Mouse (Mus musculus): Measurements from ENCODE around the gene Ankrd55.

GRCm38 (mm10) chr13:112252991-112253620 lies 35.1 kb upstream of the Ankrd55 start:
- TF ChIP-seq CTCF (IDR thresholded peaks at IDR 0.05; ENCODE audit: low read depth, low read length) = no peak
- TF ChIP-seq POLR2A (IDR thresholded peaks at IDR 0.05; ENCODE audit: extremely low read depth, insufficient read depth, low read length) = no peak
